Mouse (Mus musculus) layer of hippocampus, adult 9-10 months (tissue): ENCODE measurements around the gene Olfr764-ps1.
"Not testable (repeated sequence)": the region's sequence is repeated elsewhere in the genome, so short reads cannot be mapped to it uniquely, and the experiment has no call there.

ENCODE experiments used
- DNase-seq: peaks from one replicate; pipeline ENCODE4 v3.0.0; 2022; ENCODE audit warnings: low spot score

The Olfr764-ps1 gene

GRCm38 (mm10) chr10:129039796-129040195, at the start of gene Olfr764-ps1:
TSS of gene Olfr764-ps1 (minus strand) at chr10:129039896.
- DNase-seq, result no peak

- DNase-seq, result not testable (repeated sequence)
Measured at GRCm38 (mm10) chr10:129082810-129083209, 43.1 kb upstream of the Olfr764-ps1 start, which contains the start of gene Olfr767. TSS of gene Olfr767 (minus strand) at chr10:129082910.

GRCm38 (mm10) chr10:129068877-129069276, 29.2 kb upstream of the Olfr764-ps1 start, which contains the start of gene Olfr766-ps1:
TSS of gene Olfr766-ps1 (minus strand) at chr10:129068977.
- DNase-seq, result no peak

- DNase-seq, result not testable (repeated sequence)
Measured at GRCm38 (mm10) chr10:129049898-129050297, 10.2 kb upstream of the Olfr764-ps1 start, which contains the start of gene Olfr765. TSS of gene Olfr765 (minus strand) at chr10:129049998.

- no peak for DNase-seq
Measured at GRCm38 (mm10) chr10:129028343-129028742, 11.4 kb downstream of the Olfr764-ps1 start.

GRCm38 (mm10) chr10:129026018-129026662, 13.6 kb downstream of the Olfr764-ps1 start:
- DNase-seq, result peak; percentile 32

GRCm38 (mm10) chr10:129023319-129023718, 16.4 kb downstream of the Olfr764-ps1 start:
- no peak for DNase-seq

GRCm38 (mm10) chr10:129014477-129014876, 25.2 kb downstream of the Olfr764-ps1 start:
- no peak for DNase-seq

GRCm38 (mm10) chr10:129011511-129011910, 28.2 kb downstream of the Olfr764-ps1 start:
- not testable (repeated sequence) for DNase-seq

- no peak for DNase-seq
Measured at GRCm38 (mm10) chr10:129010288-129010841, 29.3 kb downstream of the Olfr764-ps1 start, which contains the start of gene Olfr763. TSS of gene Olfr763 (plus strand) at chr10:129010791.

- DNase-seq, result no peak
Measured at GRCm38 (mm10) chr10:129004032-129004920, 35.4 kb downstream of the Olfr764-ps1 start.

- DNase-seq, result no peak
Measured at GRCm38 (mm10) chr10:128996523-128997040, 43.1 kb downstream of the Olfr764-ps1 start.

GRCm38 (mm10) chr10:128995796-128996195, 43.9 kb downstream of the Olfr764-ps1 start:
- DNase-seq, result no peak

- no peak for DNase-seq
Measured at GRCm38 (mm10) chr10:128990994-128991393, 48.7 kb downstream of the Olfr764-ps1 start.

GRCm38 (mm10) chr10:128990129-128990850, 49.4 kb downstream of the Olfr764-ps1 start:
- not testable (repeated sequence) for DNase-seq

- not testable (repeated sequence) for DNase-seq
Measured at GRCm38 (mm10) chr10:128989131-128989530, 50.6 kb downstream of the Olfr764-ps1 start, which contains the start of gene Olfr9. TSS of gene Olfr9 (plus strand) at chr10:128989431.
